21 mouse cellular contexts compared by ENCODE assay signal in genomic region chr4:59602704-59603103, GRCm38 (mm10). TPM values are rescaled to one million over a fixed set of nuclear protein-coding genes. Genes with fewer than 3 reads are reported as not detected.
DNase-seq lines count a peak whose midpoint lies in the region; ATAC-seq and TF ChIP-seq lines count a peak whose summit lies in the region.
"Had no signal": no experiment of that assay in that cellular context is flagged by ENCODE, and none has a peak within 500 bp of the region (broad histone marks: within the 10 kb centered on the region; RNA-seq: fewer than 3 reads in every experiment).

No protein-coding gene starts in this region.

- TF ChIP-seq CTCF in heart, adult 2 months (IDR thresholded peaks at IDR 0.05) = peak; percentile 53
- TF ChIP-seq CTCF in liver, adult 2 months (IDR thresholded peaks at IDR 0.05; ENCODE audit: low read depth, low read length) = 0 out of 2 replicates have a peak, but pooled peaks have one; percentile 13

- TF ChIP-seq POLR2A in heart, adult 2 months (IDR thresholded peaks at IDR 0.05; ENCODE audit: insufficient read depth, low read depth, low read length) = no peak
- no peak for TF ChIP-seq POLR2A in liver, adult 2 months (IDR thresholded peaks at IDR 0.05; ENCODE audit: extremely low read depth, insufficient read depth, low read length)

- H3K4me1 ChIP-seq in heart, adult 2 months (ENCODE audit: control insufficient read depth, insufficient read depth, low read length) = no peaks in the 10 kb centered on the region
- no peaks in the 10 kb centered on the region for H3K4me1 ChIP-seq in heart, embryonic 10.5 days
- no peaks in the 10 kb centered on the region for H3K4me1 ChIP-seq in liver, adult 2 months (ENCODE audit: control insufficient read depth, insufficient read depth, low read length)
- H3K4me1 ChIP-seq in liver, embryonic 11.5 days (replicated peaks; ENCODE audit: control insufficient read depth, insufficient read depth, low read length) = no peaks in the 10 kb centered on the region
- H3K4me1 ChIP-seq: embryonic facial prominence, embryonic 15.5 days; forebrain, embryonic 10.5 days; heart, embryonic 13.5 days; limb, embryonic 15.5 days had no signal

- WGBS in heart, adult 2 months = 90% methylated on average over 4 of the region's 4 CpGs
- 90% methylated on average over 4 of the region's 4 CpGs for WGBS in heart, embryonic 10.5 days
- 92% methylated on average over 4 of the region's 4 CpGs for WGBS in liver, adult 2 months
- WGBS in liver, embryonic 11.5 days = 86% methylated on average over 4 of the region's 4 CpGs

- ATAC-seq in liver, embryonic 11.5 days (replicated peaks; ENCODE audit: low FRiP score) = no peak

- DNase-seq in heart, adult 2 months = no peak
- no peak for DNase-seq in heart, embryonic 10.5 days (ENCODE audit: low spot score)
- DNase-seq in liver, adult 2 months (ENCODE audit: extremely low read depth, low read depth, low spot score) = no peak
- no peak for DNase-seq in liver, embryonic 11.5 days (ENCODE audit: low spot score)
- DNase-seq in 416B (ENCODE audit: low read depth) (peak; percentile 44), ZHBTc4 (ENCODE audit: low read depth, low spot score) (peak; percentile 28)
- DNase-seq in left cerebral cortex, adult 11 months (ENCODE audit: low spot score) = no peak
- no peak for DNase-seq in urinary bladder, postnatal 14 days (ENCODE audit: low spot score)
- DNase-seq: adrenal gland, adult 8-10 months; cerebellum, adult 11 months; cerebellum, postnatal 14 days; embryo, embryonic 11 days; gastrocnemius, postnatal 14 days; heart, postnatal 4 days; right cerebral cortex, postnatal 25 days; thymus, postnatal 4 days had no signal

- no peak for TF ChIP-seq EP300 in heart, adult 2 months (IDR thresholded peaks at IDR 0.05; ENCODE audit: insufficient read depth, low read depth, low read length)

- H3K9me3 ChIP-seq in heart, embryonic 10.5 days = no peaks in the 10 kb centered on the region
- H3K9me3 ChIP-seq in liver, embryonic 11.5 days (ENCODE audit: control insufficient read depth, low read length) = no peaks in the 10 kb centered on the region
- H3K9me3 ChIP-seq: embryonic facial prominence, embryonic 15.5 days; forebrain, embryonic 10.5 days; G1E; heart, embryonic 13.5 days; limb, embryonic 15.5 days had no signal

- H3K27ac ChIP-seq in heart, adult 2 months = no peak overlapping the region
- H3K27ac ChIP-seq in heart, embryonic 10.5 days = no peak overlapping the region
- no peak overlapping the region for H3K27ac ChIP-seq in liver, adult 2 months (replicated peaks; ENCODE audit: insufficient read depth, low read depth, low read length)
- no peak overlapping the region for H3K27ac ChIP-seq in liver, embryonic 11.5 days (ENCODE audit: low read depth, low read length)
- H3K27ac ChIP-seq: embryonic facial prominence, embryonic 15.5 days; forebrain, embryonic 10.5 days; heart, embryonic 13.5 days; limb, embryonic 15.5 days had no signal

- H3K4me3 ChIP-seq in heart, adult 2 months = no peak overlapping the region
- no peak overlapping the region for H3K4me3 ChIP-seq in heart, embryonic 10.5 days
- H3K4me3 ChIP-seq in liver, adult 2 months (ENCODE audit: insufficient read depth, low read depth, low read length) = no peak overlapping the region
- H3K4me3 ChIP-seq in liver, embryonic 11.5 days (ENCODE audit: low read depth, low read length) = no peak overlapping the region
- H3K4me3 ChIP-seq: embryonic facial prominence, embryonic 15.5 days; forebrain, embryonic 10.5 days; heart, embryonic 13.5 days; limb, embryonic 15.5 days had no signal

- H3K79me2 ChIP-seq in heart, adult 2 months (replicated peaks; ENCODE audit: control insufficient read depth, insufficient read depth, low read length) = no peaks in the 10 kb centered on the region
- H3K79me2 ChIP-seq in liver, adult 2 months (ENCODE audit: control insufficient read depth, insufficient read depth, low read length) = no peaks in the 10 kb centered on the region; the same call in 1 of the 2 replicates

- no peak overlapping the region for H3K4me2 ChIP-seq in liver, embryonic 11.5 days
- H3K4me2 ChIP-seq: embryonic facial prominence, embryonic 15.5 days; heart, embryonic 13.5 days; limb, embryonic 15.5 days had no signal

- intact Hi-C loops in heart, adult 2 months (cut with DNase I) = no loop called here

- H3K36me3 ChIP-seq in heart, adult 2 months (ENCODE audit: control insufficient read depth, insufficient read depth, low read length) = no peaks in the 10 kb centered on the region; the same call in 1 of the 2 replicates
- H3K36me3 ChIP-seq in heart, embryonic 10.5 days = peaks cover 9% of the 10 kb centered on the region; the same call in 1 of the 2 replicates
- peaks cover 40% of the 10 kb centered on the region for H3K36me3 ChIP-seq in liver, adult 2 months (ENCODE audit: control insufficient read depth, insufficient read depth, low read length)
- no peaks in the 10 kb centered on the region for H3K36me3 ChIP-seq in liver, embryonic 11.5 days (ENCODE audit: control insufficient read depth, insufficient read depth, low read length)
- H3K36me3 ChIP-seq: embryonic facial prominence, embryonic 15.5 days; forebrain, embryonic 10.5 days had no signal

- no peaks in the 10 kb centered on the region for H3K27me3 ChIP-seq in heart, adult 2 months (ENCODE audit: control insufficient read depth, insufficient read depth, low read length)
- H3K27me3 ChIP-seq in heart, embryonic 10.5 days (ENCODE audit: insufficient read depth, poor library complexity, severe bottlenecking) = no peaks in the 10 kb centered on the region
- no peaks in the 10 kb centered on the region for H3K27me3 ChIP-seq in liver, adult 2 months (ENCODE audit: control insufficient read depth, insufficient read depth, low read length)
- no peaks in the 10 kb centered on the region for H3K27me3 ChIP-seq in liver, embryonic 11.5 days (replicated peaks; ENCODE audit: control insufficient read depth, insufficient read depth, low read length)
- H3K27me3 ChIP-seq: embryonic facial prominence, embryonic 15.5 days; heart, embryonic 13.5 days; limb, embryonic 15.5 days had no signal

- no peak overlapping the region for H3K9ac ChIP-seq in heart, adult 2 months (ENCODE audit: low read depth, low read length)
- no peak overlapping the region for H3K9ac ChIP-seq in liver, adult 2 months (ENCODE audit: low read depth, low read length)
- H3K9ac ChIP-seq in liver, embryonic 11.5 days (ENCODE audit: low read depth, low read length) = no peak overlapping the region
- H3K9ac ChIP-seq: embryonic facial prominence, embryonic 15.5 days; heart, embryonic 13.5 days; limb, embryonic 15.5 days had no signal

RNA-seq across cellular contexts. Expression of gene Hsdl2, which starts 21.3 kb away (rescaled TPM):
- 100 to 1,000 TPM; 211 to 225 TPM for total RNA-seq in heart, adult 2 months (2021)
- polyA plus RNA-seq in heart, adult 2 months (2012; rRNA removed) = 84.0 and 186 TPM in 2 replicates
- polyA plus RNA-seq in heart, embryonic 10.5 days (2016; fragmentation: Nextera tagmentation; extraction: Ambion mirVana) = 27.6 and 32.5 TPM in 2 replicates
- 60.8 and 68.9 TPM in 2 replicates for total RNA-seq in liver, adult 2 months (2014; rRNA removed)
- 25.8 and 31.7 TPM in 2 replicates for polyA plus RNA-seq in liver, adult 2 months (2012; rRNA removed)
- polyA plus RNA-seq in liver, embryonic 11.5 days (2014; fragmentation: Nextera tagmentation; extraction: Ambion mirVana) = 22.4 and 25.8 TPM in 2 replicates

RNA-seq across cellular contexts. Expression of gene E130308A19Rik, which starts 23.3 kb away (rescaled TPM):
- 1 to 10 TPM; 6.5 to 7.2 TPM for total RNA-seq in heart, adult 2 months (2021)
- polyA plus RNA-seq in heart, adult 2 months (2012; rRNA removed) = 3.8 and 5.6 TPM in 2 replicates
- polyA plus RNA-seq in heart, embryonic 10.5 days (2016; fragmentation: Nextera tagmentation; extraction: Ambion mirVana) = 31.0 and 37.3 TPM in 2 replicates
- total RNA-seq in liver, adult 2 months (2014; rRNA removed) = 1.5 and 3.7 TPM in 2 replicates
- polyA plus RNA-seq in liver, adult 2 months (2012; rRNA removed) = 2.3 and 2.6 TPM in 2 replicates
- 18.5 and 23.5 TPM in 2 replicates for polyA plus RNA-seq in liver, embryonic 11.5 days (2014; fragmentation: Nextera tagmentation; extraction: Ambion mirVana)

RNA-seq across cellular contexts. Expression of gene Ptbp3, which starts 53.5 kb away (rescaled TPM):
- total RNA-seq in heart, adult 2 months (2021) = 10 to 100 TPM; 25.0 to 27.0 TPM
- 13.2 and 23.3 TPM in 2 replicates for polyA plus RNA-seq in heart, adult 2 months (2012; rRNA removed)
- 38.3 and 41.3 TPM in 2 replicates for polyA plus RNA-seq in heart, embryonic 10.5 days (2016; fragmentation: Nextera tagmentation; extraction: Ambion mirVana)
- total RNA-seq in liver, adult 2 months (2014; rRNA removed) = 52.6 and 56.4 TPM in 2 replicates
- polyA plus RNA-seq in liver, adult 2 months (2012; rRNA removed) = 19.6 and 24.1 TPM in 2 replicates
- 77.7 and 80.0 TPM in 2 replicates for polyA plus RNA-seq in liver, embryonic 11.5 days (2014; fragmentation: Nextera tagmentation; extraction: Ambion mirVana)

Comparison
In these comparisons a context has a peak if more than half of its experiments do, and no peak if none do; other contexts are left out.
1. DNase-seq: peak in 416B (single experiment) and ZHBTc4 (single experiment); none in heart, adult 2 months (0 of 2), heart, embryonic 10.5 days (single experiment), liver, adult 2 months (single experiment), liver, embryonic 11.5 days (single experiment), left cerebral cortex, adult 11 months (single experiment) and urinary bladder, postnatal 14 days (single experiment).